Comparison of ENCODE assay signal across 15 mouse cellular contexts in the genomic region with DNA sequence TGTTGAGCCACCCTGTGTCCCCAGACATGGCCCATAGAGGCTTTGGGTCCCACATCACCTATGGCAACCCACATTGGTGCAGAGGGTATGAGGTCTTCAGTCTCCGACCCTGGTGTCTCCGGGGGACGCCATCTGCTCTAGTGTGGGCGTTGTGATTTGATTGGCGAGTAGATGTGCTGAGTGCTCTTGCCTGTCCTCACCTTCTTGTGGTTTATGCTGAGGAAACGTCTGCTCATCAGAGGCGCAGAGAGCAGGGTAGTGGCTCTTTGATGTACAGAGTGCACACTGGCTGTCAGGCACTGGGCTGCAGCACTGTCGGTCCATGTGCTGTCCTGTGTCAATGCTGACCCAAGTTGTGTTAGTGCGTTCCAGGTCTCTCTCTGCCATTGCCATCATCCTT. TPM values are rescaled to one million over a fixed set of nuclear protein-coding genes. Genes with fewer than 3 reads are reported as not detected.
DNase-seq lines count a peak whose midpoint lies in the region; ATAC-seq and TF ChIP-seq lines count a peak whose summit lies in the region.
"Had no signal": no experiment of that assay in that cellular context is flagged by ENCODE, and none has a peak within 500 bp of the region (broad histone marks: within the 10 kb centered on the region; RNA-seq: fewer than 3 reads in every experiment).

No protein-coding gene starts in this region.

- H3K36me3 ChIP-seq in hindbrain, embryonic 13.5 days, result peaks cover 11% of the 10 kb centered on the region
- H3K36me3 ChIP-seq in hindbrain, embryonic 16.5 days (ENCODE audit: control insufficient read depth, insufficient read depth, low read length), result no peaks in the 10 kb centered on the region; the same call in 1 of the 2 replicates
- H3K36me3 ChIP-seq in hindbrain, postnatal 0 days (ENCODE audit: insufficient read depth, low read length), result 0 out of 2 replicates have a peak, but pooled peaks cover under 1% of the 10 kb centered on the region

- ATAC-seq in hindbrain, embryonic 13.5 days (ENCODE audit: low FRiP score), result no peak
- no peak for ATAC-seq in hindbrain, embryonic 16.5 days
- ATAC-seq in hindbrain, postnatal 0 days, result no peak
- ATAC-seq: lung, postnatal 0 days had no signal

- H3K9me3 ChIP-seq in hindbrain, embryonic 13.5 days, result no peaks in the 10 kb centered on the region
- no peaks in the 10 kb centered on the region for H3K9me3 ChIP-seq in hindbrain, embryonic 16.5 days (ENCODE audit: control insufficient read depth, low read length)
- H3K9me3 ChIP-seq in hindbrain, postnatal 0 days (ENCODE audit: low read length), result no peaks in the 10 kb centered on the region
- H3K9me3 ChIP-seq: embryonic facial prominence, embryonic 12.5 days; heart, embryonic 15.5 days; limb, embryonic 10.5 days had no signal

- H3K4me2 ChIP-seq in hindbrain, embryonic 13.5 days, result no peak overlapping the region
- no peak overlapping the region for H3K4me2 ChIP-seq in hindbrain, embryonic 16.5 days (ENCODE audit: low read length)
- H3K4me2 ChIP-seq in hindbrain, postnatal 0 days (ENCODE audit: low read depth, low read length), result no peak overlapping the region
- H3K4me2 ChIP-seq: embryonic facial prominence, embryonic 12.5 days; heart, embryonic 15.5 days had no signal

- 79% methylated on average over 9 of the region's 9 CpGs for WGBS in hindbrain, embryonic 13.5 days
- WGBS in hindbrain, embryonic 16.5 days, result 77% methylated on average over 9 of the region's 9 CpGs
- 84% methylated on average over 9 of the region's 9 CpGs for WGBS in hindbrain, postnatal 0 days

- H3K27me3 ChIP-seq in hindbrain, embryonic 13.5 days, result no peaks in the 10 kb centered on the region
- H3K27me3 ChIP-seq in hindbrain, embryonic 16.5 days (replicated peaks; ENCODE audit: control insufficient read depth, insufficient read depth, low read length), result no peaks in the 10 kb centered on the region
- H3K27me3 ChIP-seq in hindbrain, postnatal 0 days (ENCODE audit: insufficient read depth, low read length), result no peaks in the 10 kb centered on the region
- H3K27me3 ChIP-seq: embryonic facial prominence, embryonic 12.5 days; heart, embryonic 15.5 days had no signal

- no peak for TF ChIP-seq CTCF in hindbrain, postnatal 0 days (IDR thresholded peaks at IDR 0.05; ENCODE audit: low read depth)

- peak overlapping the region; percentile 36; the same call in 1 of the 2 replicates for H3K9ac ChIP-seq in hindbrain, embryonic 13.5 days
- H3K9ac ChIP-seq in hindbrain, embryonic 16.5 days (ENCODE audit: low read depth, low read length), result no peak overlapping the region
- H3K9ac ChIP-seq in hindbrain, postnatal 0 days (replicated peaks; ENCODE audit: low read length), result no peak overlapping the region; the same call in 1 of the 2 replicates
- H3K9ac ChIP-seq: embryonic facial prominence, embryonic 12.5 days; liver, embryonic 14.5 days had no signal

- peak; percentile 24 to 32 for DNase-seq in spleen, postnatal 36 days (ENCODE audit: low spot score in 2 of 2)
- no peak for DNase-seq in spleen, postnatal 14 days (ENCODE audit: low spot score in 2 of 2)
- no peak for DNase-seq in hindbrain, postnatal 0 days (ENCODE audit: low spot score)
- peak; percentile 31 to 34 for DNase-seq in natural killer cell, adult 2 months (ENCODE audit: low spot score in 2 of 2)
- no peak for DNase-seq in layer of hippocampus, postnatal 25 days (ENCODE audit: extremely low spot score in 1 of 2, low spot score in 1 of 2)
- DNase-seq: cerebellum, adult 11 months; kidney, postnatal 10 days; right cerebral cortex, postnatal 4 days had no signal

- peaks cover 58% of the 10 kb centered on the region for H3K4me1 ChIP-seq in hindbrain, embryonic 13.5 days (replicated peaks)
- H3K4me1 ChIP-seq in hindbrain, embryonic 16.5 days (ENCODE audit: control insufficient read depth, insufficient read depth, low read depth, low read length), result peaks cover 15% of the 10 kb centered on the region
- peaks cover 4% of the 10 kb centered on the region for H3K4me1 ChIP-seq in hindbrain, postnatal 0 days (ENCODE audit: insufficient read depth, low read length)

- H3K4me3 ChIP-seq in hindbrain, embryonic 13.5 days, result no peak overlapping the region
- H3K4me3 ChIP-seq in hindbrain, embryonic 16.5 days (ENCODE audit: low read length), result no peak overlapping the region
- no peak overlapping the region for H3K4me3 ChIP-seq in hindbrain, postnatal 0 days (ENCODE audit: low read length)
- H3K4me3 ChIP-seq: embryonic facial prominence, embryonic 12.5 days; heart, embryonic 15.5 days; limb, embryonic 10.5 days had no signal

- H3K27ac ChIP-seq in hindbrain, embryonic 13.5 days, result peak overlapping the region; percentile 35; the same call in 1 of the 2 replicates
- no peak overlapping the region for H3K27ac ChIP-seq in hindbrain, embryonic 16.5 days (ENCODE audit: low read depth, low read length)
- H3K27ac ChIP-seq in hindbrain, postnatal 0 days, result 0 out of 2 replicates have a peak overlapping the region, but pooled peaks have one; percentile 2
- H3K27ac ChIP-seq: embryonic facial prominence, embryonic 12.5 days; heart, embryonic 15.5 days; limb, embryonic 10.5 days; liver, embryonic 14.5 days had no signal

RNA-seq across cellular contexts. Expression of a gene that starts 6.3 kb away (rescaled TPM):
- 98.5 and 102 TPM in 2 replicates for polyA plus RNA-seq in hindbrain, embryonic 13.5 days (2015; fragmentation: Nextera tagmentation; extraction: Ambion mirVana)
- 24.9 and 77.7 TPM in 2 replicates for polyA plus RNA-seq in hindbrain, embryonic 16.5 days (2015; fragmentation: Nextera tagmentation; extraction: Ambion mirVana)
- total RNA-seq in hindbrain, postnatal 0 days (2014; rRNA removed), result 128 and 156 TPM in 2 replicates
- 94.3 and 95.5 TPM in 2 replicates for polyA plus RNA-seq in hindbrain, postnatal 0 days (2015; fragmentation: Nextera tagmentation; extraction: Ambion mirVana)
- 100 to 1,000 TPM; 208 to 236 TPM for total RNA-seq in layer of hippocampus, postnatal 25 days (2021)

RNA-seq across cellular contexts. Expression of a gene that starts 23.1 kb away (rescaled TPM):
- 3.1 and 3.3 TPM in 2 replicates for polyA plus RNA-seq in hindbrain, embryonic 13.5 days (2015; fragmentation: Nextera tagmentation; extraction: Ambion mirVana)
- polyA plus RNA-seq in hindbrain, embryonic 16.5 days (2015; fragmentation: Nextera tagmentation; extraction: Ambion mirVana), result 2.3 and 3.1 TPM in 2 replicates
- total RNA-seq in hindbrain, postnatal 0 days (2014; rRNA removed), result 0.54 and 2.2 TPM in 2 replicates
- 1.1 TPM in 2 replicates for polyA plus RNA-seq in hindbrain, postnatal 0 days (2015; fragmentation: Nextera tagmentation; extraction: Ambion mirVana)
- total RNA-seq in layer of hippocampus, postnatal 25 days (2021), result 1 to 10 TPM; 2.4 to 3.4 TPM

RNA-seq across cellular contexts. Expression of a gene that starts 26.2 kb away (rescaled TPM):
- polyA plus RNA-seq in hindbrain, embryonic 13.5 days (2015; fragmentation: Nextera tagmentation; extraction: Ambion mirVana), result 4.4 and 6.4 TPM in 2 replicates
- 5.2 and 6.4 TPM in 2 replicates for polyA plus RNA-seq in hindbrain, embryonic 16.5 days (2015; fragmentation: Nextera tagmentation; extraction: Ambion mirVana)
- 7.3 and 11.4 TPM in 2 replicates for total RNA-seq in hindbrain, postnatal 0 days (2014; rRNA removed)
- polyA plus RNA-seq in hindbrain, postnatal 0 days (2015; fragmentation: Nextera tagmentation; extraction: Ambion mirVana), result 3.6 and 4.0 TPM in 2 replicates
- 1 to 10 TPM; 1.7 to 1.8 TPM for total RNA-seq in layer of hippocampus, postnatal 25 days (2021)

RNA-seq across cellular contexts. Expression of a gene that starts 26.3 kb away (rescaled TPM):
- 65.1 and 67.5 TPM in 2 replicates for polyA plus RNA-seq in hindbrain, embryonic 13.5 days (2015; fragmentation: Nextera tagmentation; extraction: Ambion mirVana)
- polyA plus RNA-seq in hindbrain, embryonic 16.5 days (2015; fragmentation: Nextera tagmentation; extraction: Ambion mirVana), result 73.6 and 80.8 TPM in 2 replicates
- 39.5 and 43.2 TPM in 2 replicates for total RNA-seq in hindbrain, postnatal 0 days (2014; rRNA removed)
- 68.3 and 69.1 TPM in 2 replicates for polyA plus RNA-seq in hindbrain, postnatal 0 days (2015; fragmentation: Nextera tagmentation; extraction: Ambion mirVana)
- total RNA-seq in layer of hippocampus, postnatal 25 days (2021), result 10 to 100 TPM; 44.1 to 45.5 TPM

RNA-seq across cellular contexts. Expression of a gene that starts 27.9 kb away (rescaled TPM):
- polyA plus RNA-seq in hindbrain, embryonic 13.5 days (2015; fragmentation: Nextera tagmentation; extraction: Ambion mirVana), result 75.7 and 77.8 TPM in 2 replicates
- polyA plus RNA-seq in hindbrain, embryonic 16.5 days (2015; fragmentation: Nextera tagmentation; extraction: Ambion mirVana), result 21.2 and 83.2 TPM in 2 replicates
- total RNA-seq in hindbrain, postnatal 0 days (2014; rRNA removed), result 209 and 213 TPM in 2 replicates
- polyA plus RNA-seq in hindbrain, postnatal 0 days (2015; fragmentation: Nextera tagmentation; extraction: Ambion mirVana), result 81.9 and 82.8 TPM in 2 replicates
- total RNA-seq in layer of hippocampus, postnatal 25 days (2021), result 100 to 1,000 TPM; 103 to 107 TPM

Comparison
In these comparisons a context has a peak if more than half of its experiments do, and no peak if none do; other contexts are left out.
1. DNase-seq: peak in spleen, postnatal 36 days (2 of 2) and natural killer cell, adult 2 months (2 of 2); none in spleen, postnatal 14 days (0 of 2), hindbrain, postnatal 0 days (single experiment) and layer of hippocampus, postnatal 25 days (0 of 2).